Mouse (Mus musculus) MEL-GATA-1-ER (cell line): Measurements from ENCODE around the gene Crlf2.
A peak's percentile ranks its signal among the peaks of the same experiment; 100 is the strongest.

Experiments used
- DNase-seq: peaks from one replicate; pipeline ENCODE4 v3.0.0-alpha.2; 2012; ENCODE audit warnings: low read depth; ENCODE audit errors: extremely low read depth

Crlf2 gene

DNA sequence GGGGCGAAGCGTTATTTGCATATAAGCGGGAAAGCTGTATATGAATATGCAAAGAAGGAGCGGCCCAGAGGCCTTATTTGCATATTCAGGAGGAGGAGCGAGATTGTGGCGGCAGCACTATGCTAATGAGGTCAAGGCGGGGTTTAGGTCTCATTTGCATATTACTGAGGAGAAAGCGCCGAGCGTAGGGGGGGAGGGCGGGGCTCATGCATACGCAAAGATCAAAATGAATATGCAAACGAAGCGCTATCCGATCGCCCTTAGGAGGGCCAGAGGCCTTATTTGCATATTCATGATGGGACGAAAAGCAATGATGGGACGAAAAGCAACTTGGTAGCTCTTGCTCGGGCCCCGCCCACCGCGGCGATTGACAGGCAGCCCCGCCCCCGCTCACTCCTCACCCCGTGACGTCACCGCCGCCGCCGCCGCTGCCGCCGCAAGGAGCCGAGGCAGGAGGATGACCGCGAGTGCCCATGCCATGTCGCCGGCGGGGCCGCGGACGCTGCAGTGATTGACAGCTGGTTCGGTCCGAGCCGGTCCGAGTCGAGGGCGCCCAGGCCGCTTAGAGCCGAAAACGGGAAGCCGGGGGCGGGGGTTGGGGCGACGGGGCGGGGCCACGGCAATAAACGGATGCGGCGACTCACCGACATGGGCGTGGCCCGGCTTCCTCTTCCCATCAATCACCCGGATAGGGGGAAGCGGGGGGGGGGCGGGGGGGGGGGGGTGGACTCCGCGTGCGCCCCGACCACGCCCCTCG is at the start of gene Crlf2:
Gene Crlf2, minus strand, starts transcription at position 590 of the 757 bp plus-strand sequence.
- peak; percentile 97 for DNase-seq

DNA sequence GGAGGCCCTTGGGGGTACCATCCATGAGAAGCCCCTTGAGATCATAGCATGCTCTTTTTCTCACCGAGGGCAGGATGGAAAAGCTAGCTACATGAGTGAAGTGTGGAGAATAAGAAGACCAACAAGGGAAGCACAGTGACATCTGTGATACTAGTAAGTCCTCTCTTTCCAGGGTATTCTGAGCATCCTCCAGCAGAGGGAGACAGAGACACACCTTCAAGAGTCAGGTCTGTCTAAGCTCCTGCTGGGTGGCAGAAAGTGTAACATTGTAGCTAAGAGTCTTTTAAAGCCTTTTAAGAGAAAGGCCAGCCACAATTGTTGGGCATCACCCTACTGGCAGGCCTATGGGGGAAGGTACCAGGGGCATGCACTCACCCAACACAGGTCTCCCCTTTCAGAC is 43.8 kb upstream of the Crlf2 start:
- peak; percentile 57 for DNase-seq

DNA sequence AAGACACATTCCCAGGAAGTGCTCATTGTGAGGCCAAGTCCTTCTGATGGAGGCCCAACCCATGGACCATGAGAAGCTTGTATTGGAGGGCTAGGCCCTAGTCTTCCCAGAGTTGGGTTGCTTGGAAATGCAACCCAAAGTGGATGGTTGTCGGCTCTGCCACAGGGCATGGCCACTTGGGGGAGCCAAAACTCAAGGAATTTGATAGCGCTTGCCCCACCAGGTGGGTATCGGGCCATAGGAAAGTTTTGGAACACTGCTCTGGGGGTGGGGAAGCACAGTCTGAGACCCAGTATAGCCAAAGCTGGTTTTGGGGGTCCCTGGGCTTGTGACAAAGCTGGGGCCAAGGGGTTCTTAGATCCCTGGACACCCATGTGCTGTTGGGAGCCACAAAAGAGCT is 42.3 kb upstream of the Crlf2 start:
- DNase-seq: peak; percentile 10

DNA sequence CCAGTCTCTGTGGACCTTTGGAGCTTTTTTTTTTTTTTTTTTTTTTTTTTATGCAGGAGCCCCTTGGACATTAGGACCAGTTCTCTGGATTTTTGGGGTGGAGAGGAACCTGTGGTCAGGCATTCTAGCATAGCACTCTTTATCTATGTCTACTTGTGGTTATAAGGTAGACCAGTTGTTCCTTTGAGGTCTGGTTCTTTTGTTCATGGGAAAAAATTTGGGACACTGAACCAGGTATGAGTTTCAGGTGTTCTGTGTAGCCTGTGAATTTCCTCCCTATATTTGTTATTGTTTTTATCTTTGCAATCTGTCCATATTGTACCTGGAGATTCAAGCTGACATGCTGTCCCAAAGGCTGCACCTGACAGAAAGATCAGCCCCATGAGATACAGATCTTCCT is 40.1 kb upstream of the Crlf2 start:
- peak; percentile 34 for DNase-seq

DNA sequence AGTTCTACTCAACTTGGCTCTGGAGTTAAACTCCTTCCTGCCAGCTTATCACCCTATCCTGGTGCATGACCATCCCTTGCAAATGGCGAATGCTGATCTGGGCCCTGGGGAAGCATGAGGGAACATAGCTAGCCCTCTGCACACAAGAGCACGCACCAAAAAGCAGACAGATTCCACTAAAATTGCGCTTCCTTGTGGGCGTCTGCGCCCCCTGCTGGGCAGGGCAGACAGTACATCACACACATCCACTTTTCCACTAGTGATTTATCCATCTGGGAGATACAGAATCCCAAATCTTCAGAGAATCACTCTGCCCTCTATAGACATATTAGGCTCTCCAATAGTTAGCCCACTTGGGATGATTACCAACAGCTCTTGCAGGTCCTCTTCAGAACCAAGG is 37.9 kb upstream of the Crlf2 start:
- peak; percentile 5 for DNase-seq

DNA sequence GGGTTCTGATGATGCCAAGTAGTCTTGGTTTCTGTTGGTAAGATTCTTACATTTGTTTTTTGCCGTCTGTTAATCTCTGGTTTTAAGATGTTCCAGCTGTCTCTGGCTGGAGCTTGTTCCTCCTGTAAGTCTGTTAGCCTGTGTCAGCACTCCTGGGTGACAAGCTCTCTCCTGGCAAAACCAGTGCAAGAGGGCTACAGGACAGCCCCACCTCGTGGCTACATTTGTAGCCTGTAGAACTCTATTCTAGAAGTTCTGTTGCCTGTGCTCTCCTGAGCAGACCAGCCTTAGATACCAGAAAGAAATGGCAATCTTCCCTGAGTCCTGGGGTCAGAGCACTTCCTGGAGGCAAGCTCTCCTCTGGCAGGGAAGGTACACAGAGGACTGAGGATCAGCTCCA is 4.0 kb upstream of the Crlf2 start:
- DNase-seq: no peak

DNA sequence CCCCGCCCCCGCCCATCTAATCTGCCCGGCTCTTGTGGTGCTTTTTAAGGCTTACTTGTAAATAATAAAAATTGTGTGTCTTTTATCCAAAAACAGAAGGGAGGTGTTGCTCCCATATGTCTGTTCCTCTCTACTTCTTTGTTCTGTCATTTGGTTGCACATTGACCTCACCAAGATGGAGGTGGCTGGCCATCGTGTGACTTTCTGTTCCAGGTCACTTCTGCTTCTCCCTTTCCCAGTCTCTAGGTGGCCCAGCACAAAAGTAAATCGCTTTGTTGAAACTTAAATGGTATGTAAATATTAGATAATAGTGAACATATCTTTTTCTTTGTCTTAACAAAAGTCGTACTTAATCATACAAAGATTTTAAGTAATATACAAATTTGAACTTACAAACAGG is 398 bp upstream of the Crlf2 start:
- DNase-seq: peak; percentile 47

DNA sequence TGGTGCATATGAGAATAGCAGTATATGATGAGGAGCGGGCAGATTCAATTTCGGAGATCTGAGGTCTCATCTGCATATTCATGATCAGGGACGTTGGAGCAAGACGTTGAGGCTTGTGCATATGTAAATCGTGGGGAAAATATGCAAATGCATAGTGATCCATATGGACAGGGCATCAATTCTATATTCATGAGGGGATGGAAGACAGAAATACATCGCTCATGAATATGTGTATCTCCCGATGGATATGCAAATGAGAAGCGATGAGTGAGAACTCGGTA is 730 bp downstream of the Crlf2 start:
- DNase-seq: no peak

DNA sequence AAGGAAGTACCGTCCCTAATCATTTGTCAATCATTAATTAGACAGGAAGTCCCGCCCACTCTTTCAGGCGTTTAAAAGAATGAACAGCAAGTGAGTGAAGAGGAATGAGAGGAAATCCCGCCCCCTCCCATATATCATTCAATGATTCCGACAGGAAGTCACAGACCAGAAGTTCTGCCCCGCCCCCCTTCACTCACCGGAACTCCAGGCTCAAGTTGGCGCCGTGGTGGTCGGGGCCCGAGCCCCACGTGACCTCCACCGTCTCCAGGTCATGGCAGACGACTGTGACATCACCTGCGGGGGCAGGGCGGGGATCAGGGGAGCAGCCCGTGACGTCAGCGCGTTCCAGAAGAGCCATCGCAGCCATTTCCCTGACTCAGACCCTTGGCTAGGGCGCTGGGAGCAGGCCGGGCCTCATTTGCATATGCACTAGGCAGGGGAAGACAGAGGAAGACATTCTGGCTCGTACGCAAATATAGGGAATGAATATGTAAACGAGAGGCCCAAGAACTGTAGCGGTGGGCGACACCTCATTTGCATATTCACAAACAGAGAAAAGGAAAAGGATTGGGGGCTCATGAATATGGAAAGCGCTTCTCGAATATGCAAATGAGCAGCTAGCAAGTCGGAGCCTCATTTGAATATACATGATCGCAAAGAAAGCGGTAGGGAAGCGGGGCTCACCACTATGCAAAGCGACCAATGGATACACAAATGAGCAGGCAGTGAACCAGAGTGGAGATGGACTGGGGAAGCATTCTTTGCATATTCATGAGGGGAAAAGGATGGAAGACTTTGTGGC is 1.3 kb downstream of the Crlf2 start:
- DNase-seq: peak; percentile 99

DNA sequence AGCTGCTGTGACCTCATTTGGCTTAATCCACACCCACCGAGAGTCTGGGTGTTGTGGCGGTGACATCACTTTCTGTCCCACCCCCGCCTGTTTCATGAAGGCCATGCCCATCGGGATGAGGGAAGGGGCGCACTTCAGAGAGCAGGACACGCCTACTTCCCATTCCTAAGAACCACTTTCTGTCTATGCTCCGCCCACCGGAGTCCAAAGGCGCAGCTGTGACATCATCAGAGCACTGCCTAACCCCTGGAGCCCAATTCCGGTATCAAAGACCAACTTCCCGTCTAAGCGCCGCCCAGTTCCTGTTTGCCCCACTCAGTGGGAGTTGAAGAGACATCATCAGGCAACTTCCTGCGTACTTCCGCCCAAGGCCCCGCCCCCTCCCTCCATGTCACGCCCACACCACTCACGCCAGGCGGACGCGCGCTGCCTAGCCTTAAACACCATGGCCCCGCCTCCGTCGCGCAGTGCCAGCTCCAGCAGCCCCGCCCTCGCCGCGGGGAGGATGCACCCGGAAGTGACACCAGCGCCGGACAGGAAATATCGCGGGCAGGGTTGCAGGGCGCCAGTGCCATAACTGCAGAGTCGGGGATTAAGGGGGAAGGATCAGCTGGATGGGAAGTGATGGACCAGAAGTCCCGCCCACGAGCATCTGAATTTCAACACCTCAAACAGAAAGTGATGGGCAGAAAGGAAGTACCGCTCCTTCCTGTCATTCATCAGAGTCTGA is 2.0 kb downstream of the Crlf2 start:
- DNase-seq: peak; percentile 81

DNA sequence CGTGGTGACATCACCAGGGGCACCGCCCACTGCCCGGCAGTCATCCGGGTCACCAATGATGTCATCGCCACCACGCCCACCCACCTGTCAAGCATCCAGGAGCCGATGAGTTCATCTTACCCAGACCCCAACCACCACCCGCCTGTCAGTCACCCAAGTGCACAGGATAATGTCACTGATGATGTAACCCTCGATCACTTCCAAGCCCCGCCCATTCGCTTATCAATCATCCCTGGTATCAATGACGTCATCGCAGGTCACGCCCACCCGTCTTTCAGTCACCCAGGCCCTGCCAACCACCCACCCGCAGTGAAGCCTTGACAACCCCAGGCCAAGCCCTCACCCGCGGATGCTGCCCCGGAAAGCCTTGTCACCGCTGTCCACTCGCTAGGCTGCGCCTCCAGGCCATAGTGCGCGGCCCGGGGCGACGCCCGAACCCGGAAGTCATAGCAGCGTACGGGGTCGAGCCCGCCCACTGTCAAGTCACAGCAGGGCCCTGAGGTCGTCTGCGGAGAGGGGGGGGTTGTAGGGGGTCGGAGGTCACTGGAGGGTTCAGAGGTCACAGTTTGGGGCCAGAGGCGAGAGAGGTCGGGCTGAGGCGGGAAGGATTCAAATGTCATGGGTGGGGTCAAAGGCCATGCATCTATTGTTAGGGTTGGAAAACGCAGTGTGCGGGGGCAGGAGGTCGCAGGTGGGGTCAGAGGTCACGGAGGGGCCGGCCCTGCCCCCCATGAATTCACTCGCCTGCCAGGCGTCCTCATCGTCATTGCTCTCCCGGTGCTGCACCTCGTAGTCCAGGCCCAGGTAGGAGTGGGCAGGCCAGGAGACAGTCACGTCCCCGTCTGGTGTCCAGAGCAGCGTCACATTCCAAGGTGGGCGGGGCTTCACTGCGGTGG is 2.9 kb downstream of the Crlf2 start:
- no peak for DNase-seq

DNA sequence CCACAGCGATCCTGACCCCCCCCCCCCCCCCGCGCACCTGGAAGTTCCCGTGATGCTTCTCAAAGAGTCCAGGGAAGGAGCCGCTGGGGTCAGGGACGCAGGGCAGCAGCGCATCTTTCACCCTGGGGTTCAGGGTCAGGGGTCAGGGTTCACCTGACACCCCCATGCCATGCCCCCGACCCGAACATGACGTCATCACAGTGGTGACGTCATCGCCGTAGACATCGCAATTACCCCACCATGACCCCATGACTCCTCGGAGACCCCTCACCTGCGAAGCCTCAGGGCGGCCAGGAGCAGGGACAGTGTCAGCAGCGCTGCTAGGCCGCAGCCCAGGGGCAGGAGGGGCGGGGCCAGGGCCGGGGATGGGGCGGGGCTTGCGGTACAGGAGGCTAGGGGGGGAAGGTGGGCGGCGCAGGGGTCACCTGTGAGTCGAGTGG is 3.5 kb downstream of the Crlf2 start:
- no peak for DNase-seq

DNA sequence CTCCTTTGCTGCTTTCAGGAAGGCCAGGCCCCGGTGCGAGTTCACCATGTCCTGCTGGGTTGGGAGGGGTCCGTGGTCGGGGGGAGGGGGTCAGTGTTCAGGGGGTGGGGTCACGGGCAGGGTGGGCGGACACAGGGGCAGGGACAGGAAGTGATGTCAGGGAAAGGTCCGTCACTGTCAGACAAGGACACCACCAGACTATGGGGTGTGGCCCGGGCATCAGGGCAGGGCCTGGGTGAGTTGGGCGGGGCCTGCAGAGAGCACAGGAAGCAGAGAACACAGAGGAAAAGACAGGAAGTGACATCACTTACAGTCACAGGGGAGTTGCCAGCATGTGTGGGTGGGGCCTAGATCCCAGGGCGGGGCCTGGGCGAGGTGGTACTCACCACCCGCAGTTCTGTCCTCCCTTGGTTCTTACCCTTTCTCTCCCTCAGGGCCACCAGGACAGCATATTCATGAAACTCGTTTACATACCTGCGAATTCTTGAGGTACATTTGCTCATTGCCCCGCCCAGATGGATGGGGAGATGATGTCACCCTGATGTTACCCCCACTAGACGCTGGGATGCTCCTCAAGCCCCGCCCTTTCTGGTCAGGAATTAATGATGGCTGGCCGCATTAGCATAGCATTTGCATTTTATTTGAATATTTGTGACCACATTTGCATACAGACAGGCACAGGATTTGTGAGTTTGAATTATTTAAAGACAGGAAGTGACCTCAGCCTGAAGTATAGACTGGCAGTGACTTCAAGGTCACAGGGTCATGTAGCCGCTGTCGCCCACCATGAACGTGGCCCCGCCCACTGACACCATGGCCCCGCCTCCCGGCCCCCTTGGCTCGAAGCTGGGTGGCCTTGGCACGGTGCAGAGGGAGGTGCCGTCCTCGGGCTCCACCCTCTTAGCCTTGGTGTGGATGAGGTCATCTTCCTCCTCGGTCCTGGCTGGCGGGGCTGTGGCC is 4.4 kb downstream of the Crlf2 start:
- no peak for DNase-seq

DNA sequence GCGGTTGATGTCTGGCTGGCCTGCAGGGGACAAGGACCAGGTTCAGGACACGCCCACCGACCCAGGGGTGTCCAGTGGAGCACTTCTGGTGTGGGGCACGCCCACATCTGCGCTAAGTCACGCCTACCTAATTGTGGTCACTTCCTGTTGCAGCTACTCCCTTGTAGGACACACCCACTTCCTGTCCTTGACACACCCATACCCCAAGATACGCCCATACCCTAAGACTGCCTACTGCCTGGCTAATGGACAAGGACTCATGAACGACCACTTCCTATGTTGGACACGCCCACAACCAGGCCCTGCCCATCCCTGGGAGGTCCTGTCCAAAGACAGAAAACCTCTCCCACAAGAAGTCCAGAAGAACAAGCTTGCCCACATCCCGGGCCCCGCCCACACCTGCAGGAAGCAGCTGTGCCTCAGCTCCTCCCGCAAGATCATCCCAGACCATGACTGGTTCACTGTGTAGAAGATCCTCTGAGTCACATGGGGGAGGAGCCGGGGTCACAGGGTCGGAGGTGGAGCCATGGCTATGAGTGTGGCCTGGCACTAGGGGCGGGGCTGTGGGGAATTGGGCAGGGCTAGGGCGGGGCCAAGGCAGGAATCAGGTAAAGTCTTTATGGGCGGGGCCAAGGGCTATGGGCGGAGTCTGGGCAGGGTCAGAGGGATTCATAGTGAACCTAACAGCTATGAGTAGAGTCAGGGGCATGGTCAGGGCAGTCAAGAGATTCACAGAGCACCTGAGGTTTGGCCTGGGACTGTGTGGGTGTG is 5.4 kb downstream of the Crlf2 start:
- DNase-seq: no peak

DNA sequence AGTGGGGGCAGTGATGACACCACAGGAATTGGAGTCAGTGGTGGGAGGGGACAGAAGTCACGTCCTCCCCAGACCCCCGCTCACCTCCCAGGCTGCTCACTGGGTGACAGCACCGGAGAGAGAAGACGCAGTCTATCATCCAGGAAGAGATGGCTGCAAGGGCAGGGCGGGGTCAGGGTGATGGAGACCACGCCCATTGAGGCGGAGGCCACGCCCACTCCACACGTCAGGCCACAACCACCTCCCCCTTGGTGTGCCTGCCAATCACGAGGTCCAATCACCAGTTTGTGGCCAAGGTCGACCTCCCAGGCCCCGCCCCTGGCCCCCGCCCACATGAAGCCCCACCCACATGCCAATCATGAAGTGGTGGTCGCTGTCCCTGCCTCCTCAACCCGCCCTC is 6.3 kb downstream of the Crlf2 start:
- no peak for DNase-seq

DNA sequence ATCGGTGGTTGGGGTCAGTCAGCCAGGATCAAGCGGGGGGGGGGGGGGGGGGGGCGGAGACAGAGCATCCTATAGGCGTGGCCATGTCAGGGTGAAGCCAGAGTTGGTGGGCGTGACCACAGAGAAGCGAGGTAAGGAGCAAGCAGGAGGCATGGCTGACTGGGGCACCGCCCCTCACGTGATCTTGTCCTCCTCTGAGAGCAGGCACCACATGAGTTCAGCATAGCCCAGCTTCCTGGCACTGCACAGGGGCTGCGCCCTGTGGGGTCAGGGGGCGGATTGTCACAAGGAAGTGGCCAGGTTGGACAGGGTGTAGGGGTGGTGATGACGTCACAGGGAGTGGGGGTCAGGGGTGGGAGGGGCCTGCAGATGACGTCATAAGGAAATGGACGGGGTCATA is 6.7 kb downstream of the Crlf2 start:
- no peak for DNase-seq

DNA sequence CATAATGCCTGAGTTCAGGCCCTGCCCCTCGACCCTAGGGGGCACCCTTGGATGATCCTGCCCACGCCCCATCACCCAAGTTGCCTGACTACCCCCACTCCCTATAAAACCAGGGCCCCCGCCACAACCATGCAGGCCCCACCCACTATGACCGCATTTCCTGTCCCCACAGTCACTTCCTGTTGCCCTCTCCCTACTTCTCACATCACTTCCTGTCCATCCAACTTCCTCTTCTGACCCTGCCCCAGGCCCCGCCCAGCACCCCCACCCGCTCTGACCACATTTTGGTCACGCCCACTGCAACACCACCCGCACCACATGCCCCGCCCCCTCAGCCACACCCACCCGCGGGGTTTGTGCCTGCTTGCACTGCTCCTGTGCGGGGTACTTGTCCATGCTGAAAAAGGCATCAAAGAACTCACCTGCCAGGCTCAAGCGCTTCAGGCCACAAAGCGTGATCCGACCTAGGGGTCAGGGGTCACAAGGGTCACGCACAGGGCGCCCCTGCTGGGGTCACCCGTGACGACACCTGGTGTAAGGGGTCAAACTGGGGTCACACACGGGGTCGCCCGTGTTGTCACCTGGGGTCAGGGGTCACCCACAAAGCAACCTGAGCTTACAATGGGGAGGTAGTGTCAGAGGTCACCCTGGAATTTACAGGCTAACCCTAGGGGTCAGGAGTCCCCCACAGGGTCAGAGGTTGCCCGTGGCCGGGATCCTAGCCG is 7.6 kb downstream of the Crlf2 start:
- DNase-seq: no peak

DNA sequence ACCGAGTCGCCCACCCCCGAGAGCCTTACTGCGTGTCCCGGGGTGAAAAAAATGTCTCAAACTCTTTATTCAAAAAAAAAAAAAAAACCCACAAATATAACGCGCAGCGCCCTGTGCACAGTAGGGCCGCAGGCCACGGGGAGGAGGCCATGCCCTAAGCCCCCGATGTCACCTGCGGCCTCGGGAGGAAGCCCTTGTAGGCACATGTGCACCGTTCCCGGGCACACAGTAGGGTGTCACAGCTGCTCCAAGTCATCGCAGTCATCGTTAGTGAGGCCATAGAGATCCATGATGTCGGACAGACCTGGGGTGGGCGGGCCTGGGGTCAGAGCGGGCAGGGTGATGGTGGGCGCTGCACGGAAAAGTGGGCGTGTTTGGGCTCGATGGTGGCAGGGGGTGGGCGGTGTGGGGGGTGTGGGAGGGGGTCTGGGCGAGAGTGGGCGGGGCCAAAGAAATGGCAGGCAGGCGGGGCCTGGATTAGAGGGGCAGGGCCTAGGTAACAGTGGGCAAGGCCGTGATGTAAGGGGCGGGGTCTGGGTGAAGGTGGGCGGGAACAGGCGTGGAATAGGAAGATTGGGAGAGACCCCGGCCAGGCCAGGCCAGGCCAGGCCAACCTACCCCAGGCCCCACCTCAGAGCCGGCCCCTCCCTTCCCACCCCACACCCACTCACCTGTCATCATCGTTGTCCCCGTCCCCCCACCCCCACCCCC is 8.4 kb downstream of the Crlf2 start:
- DNase-seq: no peak
